Mouse (Mus musculus) ZHBTc4 (cell line): ENCODE measurements at regions not wholly inside any gene's neighbourhood (a gene's known extent, or its start where the extent isn't known, plus 50 kb on each side); places are given as distances from the start of the nearest gene placed in this dataset.

Source experiments
- DNase-seq: peaks from one replicate; pipeline ENCODE4 v3.0.0-alpha.2; 2011; ENCODE audit warnings: low read depth, low spot score

DNA sequence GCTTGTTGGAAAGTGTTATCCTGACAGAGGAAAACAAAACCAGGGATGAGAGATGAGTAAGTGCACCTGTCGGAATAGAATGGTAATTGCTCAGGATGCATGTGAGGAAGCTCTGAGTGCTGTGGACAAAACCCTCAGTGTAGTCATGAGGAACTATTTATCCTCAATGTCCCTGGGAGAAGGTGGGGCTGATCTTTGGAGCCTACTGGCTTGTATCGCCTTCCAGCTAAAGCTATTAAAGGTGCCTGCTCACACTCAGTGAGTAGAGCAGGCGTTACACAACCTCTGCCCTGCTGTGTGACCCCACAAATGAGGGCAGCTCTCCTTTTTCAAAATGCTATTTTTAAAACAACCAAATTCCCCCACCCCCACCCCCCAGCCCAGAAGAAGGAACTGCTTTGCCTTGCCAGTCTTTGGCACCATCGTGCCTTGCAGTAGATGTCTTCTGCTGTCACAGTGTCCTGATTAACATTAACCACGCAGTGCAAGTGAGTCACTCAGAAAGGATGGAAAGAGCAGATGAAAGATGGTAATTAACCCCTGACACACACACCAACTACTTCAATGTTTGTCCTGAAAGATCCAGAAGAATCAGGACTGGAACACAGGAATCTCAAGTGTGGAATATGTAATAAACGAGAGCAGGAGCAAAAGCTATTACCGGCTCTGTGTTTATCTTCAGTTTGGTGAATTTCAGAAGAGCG, 440.8 kb upstream of the Tnp1 start:
- no peak for DNase-seq

DNA sequence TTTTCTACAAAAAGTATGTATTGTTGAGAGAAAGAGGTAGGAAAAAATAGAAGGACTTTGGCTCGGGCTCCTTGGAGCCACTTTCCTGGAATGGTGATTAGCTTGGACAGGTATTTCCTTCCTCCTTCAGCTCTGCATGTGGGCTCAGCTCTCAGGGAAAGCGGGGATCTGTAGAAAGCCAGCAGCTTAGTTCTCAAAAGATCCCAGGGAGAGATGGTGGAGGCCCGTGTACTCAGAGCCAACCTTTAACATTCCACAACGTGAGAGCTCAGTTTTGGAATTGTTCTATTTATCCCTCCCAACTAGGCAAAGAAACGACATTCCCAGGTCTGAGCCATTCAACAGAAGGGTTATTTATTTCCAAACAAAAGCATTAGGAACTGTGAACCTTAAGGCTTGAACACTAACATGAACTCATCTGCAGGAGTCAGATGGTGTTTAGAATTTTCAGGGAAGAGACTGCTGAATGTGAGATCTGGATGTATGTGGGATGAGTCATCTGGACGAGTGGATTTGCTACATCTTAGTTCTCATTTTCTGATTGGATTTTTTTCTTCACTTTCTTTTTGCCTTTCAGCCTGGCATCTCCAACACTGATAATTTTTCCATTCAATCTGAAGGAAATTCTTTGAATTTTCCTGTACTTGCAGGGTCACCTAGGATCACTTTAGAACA, 428.6 kb upstream of the Tnp1 start:
- no peak for DNase-seq

DNA sequence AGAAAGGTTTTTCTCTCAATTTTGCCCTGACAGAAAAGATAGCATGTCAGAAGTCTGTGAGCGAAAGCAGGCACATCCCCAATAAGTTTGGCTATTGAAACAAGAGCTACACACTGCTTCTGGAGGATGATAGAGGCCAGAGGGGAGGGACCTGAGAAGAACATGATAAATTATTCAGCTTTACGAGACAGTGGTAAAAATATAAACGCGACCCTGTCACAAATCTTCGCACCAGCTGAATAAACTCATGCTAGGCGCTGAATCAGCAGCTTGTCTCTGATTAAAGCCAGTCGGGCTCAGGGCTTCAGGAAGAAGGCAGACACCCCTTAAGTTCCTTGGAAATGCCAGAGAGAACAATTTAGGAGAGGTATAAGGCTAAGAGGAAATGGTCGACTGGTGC, 422.7 kb upstream of the Tnp1 start:
- no peak for DNase-seq

DNA sequence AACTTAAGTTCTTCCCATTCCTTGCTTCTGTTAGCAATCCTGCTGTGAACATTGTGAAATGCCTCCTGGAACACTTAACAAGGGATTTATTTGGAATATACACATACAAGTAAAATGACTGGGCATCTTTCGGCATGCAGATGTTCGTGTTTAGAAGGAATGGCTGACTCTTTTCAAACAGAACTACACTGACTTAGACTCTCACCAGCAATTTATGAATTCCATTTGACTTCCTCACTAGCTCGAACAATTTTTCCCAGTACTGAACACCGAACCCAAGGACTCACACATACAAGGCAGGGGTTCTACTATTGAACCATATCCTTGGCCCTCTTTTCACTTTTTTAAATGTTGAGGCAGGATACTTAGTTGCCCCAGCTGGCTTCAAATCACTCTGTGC, 412.4 kb upstream of the Tnp1 start:
- no peak for DNase-seq

DNA sequence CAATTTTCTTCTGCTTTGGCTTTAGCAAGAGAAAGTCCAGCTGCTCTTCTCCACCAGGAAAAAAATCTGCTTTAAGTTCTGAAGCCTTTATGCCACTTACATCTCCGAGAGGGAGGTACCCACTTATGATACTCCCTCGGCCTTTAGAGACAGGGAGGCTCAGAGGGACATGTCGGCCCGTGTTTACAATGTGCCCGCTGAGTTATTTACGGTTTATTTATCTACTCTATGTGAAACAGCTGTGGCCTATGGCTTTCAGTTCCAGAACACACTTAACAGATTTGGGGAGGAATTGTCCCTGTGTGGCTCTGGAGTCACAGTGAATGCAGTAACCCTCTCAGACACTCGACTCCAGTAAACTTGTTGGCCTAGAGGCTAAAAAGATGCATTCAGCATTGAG, 409.3 kb upstream of the Tnp1 start:
- no peak for DNase-seq

DNA sequence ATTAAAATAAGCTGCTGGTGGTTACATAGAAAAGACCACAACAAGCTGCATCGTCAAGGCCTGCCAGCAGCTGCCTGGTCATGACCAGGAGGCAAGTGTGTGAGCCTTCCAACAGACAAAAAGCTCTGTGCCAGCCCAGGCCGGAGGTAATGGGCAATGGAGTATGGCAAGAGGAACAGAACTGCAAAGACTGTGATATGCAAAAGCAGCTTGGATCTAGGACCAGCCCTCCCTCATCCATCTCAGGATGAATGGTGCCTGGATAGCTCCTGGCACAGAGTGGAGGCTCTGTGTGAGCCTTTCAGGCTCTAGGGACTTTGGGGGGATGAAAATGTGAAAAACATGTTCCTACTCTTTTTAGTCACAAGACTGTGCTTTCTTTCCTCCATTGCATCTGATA, 402.5 kb upstream of the Tnp1 start:
- no peak for DNase-seq

DNA sequence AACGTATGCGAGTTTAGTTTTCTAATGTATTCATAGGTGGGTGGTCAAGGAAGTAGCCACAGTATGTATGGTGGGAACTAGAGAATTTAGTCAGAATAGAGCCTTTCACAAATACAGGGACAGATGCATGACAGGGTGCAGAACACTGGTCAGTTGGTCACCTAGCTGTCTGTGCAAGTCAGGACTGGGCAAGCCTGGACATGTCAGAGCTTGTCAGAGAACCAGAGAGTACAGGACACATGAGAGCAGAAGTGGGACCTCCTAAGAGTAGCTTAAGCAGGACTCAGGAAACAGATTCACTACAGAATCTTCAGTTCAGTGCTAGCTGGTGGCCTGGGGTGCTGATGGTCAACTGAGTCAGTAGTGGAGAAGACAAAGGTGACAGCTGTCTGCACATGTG, 395.7 kb upstream of the Tnp1 start:
- no peak for DNase-seq

DNA sequence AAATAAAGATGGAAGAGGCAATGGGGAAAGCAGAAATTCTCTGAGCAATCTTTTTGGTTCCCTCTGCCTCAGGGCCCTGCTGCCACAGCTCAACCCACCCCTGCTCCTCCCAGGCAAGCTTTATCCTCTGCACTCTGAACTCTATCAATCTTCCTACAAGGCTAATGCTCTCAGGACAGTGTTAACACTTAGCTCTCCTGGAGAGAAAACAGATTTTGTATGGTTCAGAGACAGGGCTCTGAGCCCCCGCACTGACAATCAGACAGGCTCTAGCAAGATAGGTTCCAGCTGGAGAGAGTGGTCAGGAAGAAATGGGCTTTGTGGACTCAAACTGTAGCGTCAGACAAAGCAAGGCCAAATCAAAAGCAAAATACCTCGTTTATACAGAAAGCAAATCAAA, 383.5 kb upstream of the Tnp1 start:
- DNase-seq: no peak

DNA sequence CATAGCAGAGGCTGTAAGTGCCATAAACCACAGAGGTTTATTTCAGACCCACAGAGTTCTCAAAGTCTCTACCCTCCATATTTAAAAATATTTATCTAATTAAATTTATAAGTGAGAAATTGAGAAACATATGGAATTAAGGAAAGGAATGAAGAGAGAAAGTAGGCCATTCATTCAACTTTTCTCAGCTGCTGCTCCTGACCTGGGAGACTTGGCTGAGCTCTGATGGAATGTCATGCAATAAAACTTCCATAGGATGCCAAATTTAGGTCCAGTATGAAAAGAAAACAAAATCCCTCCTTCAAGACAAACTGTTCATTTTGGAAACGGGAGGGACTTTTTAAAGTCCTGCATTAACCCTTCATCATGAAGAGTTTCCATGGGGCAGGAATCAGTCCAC, 379.3 kb upstream of the Tnp1 start:
- DNase-seq: no peak

DNA sequence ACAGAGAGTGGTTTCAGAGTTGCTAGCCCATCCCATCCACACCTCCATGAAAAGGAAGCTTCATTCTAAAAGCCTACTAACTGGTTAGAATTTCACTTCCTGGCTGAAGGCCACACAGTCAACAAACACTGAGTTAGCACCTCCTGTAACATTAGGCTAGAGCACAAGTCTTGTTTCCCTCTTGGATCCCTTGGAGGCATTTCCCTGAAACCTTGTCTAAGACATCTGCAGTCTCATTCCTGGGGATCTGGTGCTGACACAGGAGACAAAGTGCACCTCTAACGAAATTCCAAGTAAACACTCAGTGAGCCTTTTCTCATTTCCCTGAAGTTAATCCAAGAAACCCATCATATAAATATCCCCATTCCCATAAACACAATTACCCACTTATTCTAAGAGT, 378.8 kb upstream of the Tnp1 start:
- no peak for DNase-seq

DNA sequence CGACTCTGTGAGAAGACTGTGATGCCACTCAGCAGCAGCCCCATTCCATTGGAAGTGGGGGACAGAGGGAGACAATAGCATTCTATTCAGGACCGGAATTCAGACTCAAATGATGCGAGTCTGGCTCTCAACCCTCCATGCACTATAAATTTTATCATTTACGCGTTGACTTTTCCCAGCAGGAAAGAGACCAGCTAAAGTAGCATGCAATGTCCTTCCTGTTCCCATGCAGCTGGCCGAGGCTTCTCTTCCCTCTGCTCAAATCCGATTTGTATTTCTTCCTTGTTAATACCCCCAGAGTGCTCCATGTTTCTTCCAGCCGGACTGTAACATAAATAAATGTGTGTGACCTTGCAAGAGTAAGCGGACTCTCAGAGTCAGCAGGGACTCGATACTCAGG, 376.4 kb upstream of the Tnp1 start:
- DNase-seq: no peak

DNA sequence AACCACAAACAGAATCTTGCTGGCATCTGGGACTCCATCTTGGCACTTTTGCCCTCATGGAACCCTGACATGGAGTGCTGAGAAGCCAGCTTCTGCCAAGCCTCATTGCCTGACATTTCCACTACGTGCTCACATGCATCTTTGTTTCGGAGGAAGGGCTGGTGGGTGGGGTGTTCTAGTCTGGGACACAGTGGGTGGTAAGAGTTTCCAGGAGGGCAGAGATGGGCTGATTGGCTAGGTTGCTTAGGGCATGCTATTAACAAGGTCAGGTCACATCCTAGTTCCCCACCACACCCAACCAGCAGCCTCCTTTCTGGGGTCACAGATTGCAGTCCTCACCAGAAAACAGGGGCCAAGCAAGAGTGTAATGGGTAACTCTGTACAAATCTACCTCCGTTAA, 374.3 kb upstream of the Tnp1 start:
- peak; percentile 66 for DNase-seq

DNA sequence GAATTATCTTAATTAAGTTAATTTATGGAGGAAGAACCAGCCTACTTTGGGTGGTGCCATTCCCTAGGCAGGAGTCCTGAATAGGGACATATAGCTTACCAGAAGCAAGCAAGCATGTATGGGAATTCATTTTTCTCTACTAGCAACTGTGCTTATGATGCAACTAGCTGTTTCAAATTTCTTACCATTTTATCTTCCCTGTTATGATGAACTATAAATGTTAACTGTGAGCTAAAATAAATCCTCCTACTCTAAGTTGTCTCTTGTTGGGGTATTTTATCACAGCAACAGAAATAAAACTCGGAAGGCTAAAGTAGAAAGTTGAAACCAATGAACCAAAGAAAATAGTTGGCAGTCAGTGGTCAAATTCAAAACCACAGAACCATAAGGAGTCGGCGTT, 373.5 kb upstream of the Tnp1 start:
- DNase-seq: no peak

DNA sequence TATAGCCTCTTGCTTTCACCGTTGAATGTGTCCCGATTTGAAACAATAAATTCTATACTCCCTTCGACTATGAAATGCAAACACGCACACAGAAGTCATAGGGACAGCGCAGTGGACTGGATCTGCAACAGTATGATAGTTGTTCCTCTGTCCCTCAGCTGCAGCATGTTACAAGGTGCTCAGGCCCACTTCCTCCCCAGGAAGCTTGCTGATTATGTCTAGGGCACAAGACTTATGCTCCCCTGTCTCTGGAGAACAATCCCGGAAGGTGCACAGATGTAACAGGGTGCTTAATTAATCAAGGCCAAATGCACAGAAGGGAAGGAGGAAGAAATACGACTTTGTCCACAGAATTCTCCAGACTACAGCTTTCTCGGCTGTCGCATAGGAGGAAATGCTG, 365.9 kb upstream of the Tnp1 start:
- DNase-seq: no peak

DNA sequence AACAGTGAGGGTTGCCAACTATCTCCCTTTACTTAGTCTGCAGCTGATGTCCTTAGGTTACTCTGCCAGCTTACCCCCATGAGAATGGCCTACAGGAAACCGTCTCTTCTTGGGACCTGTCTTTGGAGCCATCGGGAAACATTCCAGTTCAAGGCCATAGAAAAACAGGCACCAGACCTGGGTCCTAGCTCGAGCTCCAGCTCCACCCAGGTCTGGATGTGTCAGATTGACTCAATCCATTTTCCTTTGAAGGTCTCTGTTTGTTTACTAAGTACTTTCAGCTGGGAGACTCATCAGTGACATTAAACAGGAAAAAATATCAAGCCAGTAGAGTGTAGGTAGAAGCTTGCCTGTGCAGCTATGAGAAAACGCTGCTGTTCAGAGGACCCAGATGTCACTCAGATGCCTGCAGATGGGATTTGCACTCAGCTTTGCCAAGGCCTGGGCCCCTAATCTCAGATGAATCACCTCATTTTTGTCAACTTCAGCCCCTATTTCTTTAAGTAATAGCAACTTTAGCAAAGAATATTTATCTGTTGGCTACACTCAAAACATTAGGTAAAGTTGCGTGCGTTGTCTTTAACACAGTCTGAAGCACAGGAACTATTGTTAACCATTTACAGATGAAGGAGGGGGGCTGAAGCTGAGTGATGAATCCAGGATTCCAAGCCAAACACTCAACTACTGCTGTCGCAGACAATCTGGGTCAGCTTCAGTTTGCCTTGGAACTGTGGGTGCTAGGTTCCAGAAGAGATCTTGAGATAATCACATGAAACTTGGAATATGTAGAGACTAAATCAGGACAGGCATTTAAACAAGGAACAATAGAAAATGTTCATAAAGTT, 359.0 kb upstream of the Tnp1 start:
- no peak for DNase-seq

DNA sequence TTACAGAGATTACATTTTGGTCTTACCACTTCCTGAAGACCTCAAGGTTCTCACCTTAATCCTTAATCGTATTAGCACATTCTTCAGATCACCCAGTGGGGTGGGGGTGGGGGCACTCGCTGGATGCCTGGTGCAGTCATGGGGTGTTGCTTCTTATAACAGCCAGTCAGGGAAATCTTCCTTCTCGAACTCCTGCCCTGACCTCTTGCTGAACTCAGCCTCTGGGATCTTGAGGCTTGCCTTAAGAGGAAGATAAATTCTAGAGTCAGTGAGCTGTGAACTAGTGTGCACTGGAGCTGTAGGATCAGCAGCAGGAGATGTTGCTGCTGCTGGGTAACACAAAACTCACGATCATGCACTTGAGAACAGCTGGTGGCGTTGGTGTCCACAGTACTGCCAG, 352.5 kb upstream of the Tnp1 start:
- no peak for DNase-seq

DNA sequence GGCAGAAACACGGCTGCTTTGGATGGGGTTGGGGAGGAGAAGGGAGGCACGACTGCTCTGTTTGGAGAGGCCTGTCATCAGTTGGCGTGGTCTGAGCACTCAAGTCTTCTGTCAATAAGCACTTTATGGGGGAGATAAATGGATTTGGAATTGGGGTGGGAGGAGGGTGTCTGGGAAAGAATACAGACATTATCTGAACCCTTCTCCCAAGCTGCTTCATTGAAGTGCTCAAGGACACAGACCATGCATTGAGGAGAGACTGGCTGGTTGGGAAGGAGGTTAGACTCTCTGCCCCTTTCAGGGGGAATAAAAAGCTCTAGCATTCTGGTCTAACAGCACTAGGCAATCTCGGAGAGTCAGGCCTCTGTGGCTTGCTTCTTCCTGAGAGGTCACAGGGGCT, 350.1 kb upstream of the Tnp1 start:
- DNase-seq: no peak

DNA sequence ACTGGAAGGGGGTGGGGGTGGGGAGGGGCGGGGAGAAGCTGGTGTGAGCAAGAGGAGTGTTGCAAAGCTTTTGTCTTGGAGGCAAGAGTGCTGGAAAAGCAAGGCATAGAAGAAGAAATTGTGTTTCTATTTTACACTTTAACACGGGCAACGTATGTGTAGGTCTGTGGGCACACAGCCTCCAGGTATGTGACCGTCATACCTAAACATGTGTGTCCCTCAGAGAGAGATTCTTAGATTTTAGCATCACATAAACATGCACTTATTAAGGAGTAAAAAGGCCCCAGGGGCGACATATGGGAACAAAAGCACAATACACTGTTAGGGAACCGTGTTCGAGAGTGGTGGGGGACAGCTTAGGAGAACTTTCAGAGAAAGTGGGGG, 348.6 kb upstream of the Tnp1 start:
- DNase-seq: no peak

DNA sequence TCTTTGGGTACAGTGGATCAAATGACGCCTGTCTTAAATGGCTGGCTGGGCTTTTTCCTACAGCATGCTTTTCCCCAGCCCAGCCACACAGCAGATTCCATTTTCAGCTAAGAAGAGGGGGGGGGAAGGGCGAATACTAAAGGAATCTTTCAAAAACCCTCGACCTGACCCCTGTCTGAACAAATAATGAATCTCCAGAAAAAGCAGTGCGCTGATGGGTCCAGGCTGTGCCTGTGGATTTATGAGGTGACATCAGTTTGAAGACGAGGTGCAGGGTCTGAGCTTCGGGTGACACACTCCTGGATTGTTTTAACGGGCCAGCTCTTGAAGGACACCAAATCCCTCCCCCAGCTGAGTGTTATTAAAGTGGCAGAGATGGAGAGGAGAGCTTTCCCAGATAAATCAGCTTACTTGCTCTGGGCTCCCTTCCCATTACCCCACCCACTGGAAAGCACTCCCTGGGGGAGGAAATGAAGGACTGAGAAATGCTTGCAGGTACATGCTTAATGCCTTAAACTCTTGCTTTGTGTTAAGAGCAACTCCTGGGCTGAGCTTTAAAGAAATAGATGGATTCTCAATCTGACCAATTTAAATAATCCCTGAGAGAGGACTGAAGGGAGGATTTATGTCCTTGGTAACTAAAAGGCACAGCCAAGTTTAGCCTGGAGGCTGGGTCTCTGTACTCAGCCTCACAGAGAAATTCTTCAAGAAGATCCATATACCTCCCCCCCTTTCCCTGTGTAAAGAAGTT, 348.0 kb upstream of the Tnp1 start:
- DNase-seq: peak; percentile 50

DNA sequence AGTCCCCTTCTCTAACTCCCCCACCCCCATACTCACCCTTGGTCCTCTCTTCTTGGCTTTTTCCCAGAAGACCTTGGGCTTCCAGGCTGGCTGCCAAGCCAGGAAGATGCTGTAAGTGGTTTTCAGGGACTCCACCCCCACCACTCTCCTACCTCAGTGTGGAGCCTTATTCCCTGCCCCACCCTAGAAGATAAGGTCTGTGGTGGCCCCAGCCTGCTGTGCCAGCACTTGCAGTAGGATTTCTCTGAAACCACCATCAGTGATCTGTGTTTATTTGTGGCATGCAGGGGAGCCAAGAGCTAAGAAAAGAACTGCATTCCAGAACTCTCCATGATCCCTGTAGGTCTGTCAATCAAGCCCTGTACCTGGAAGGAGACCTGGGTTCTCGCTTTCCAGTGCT, 346.4 kb upstream of the Tnp1 start:
- DNase-seq: peak; percentile 9

DNA sequence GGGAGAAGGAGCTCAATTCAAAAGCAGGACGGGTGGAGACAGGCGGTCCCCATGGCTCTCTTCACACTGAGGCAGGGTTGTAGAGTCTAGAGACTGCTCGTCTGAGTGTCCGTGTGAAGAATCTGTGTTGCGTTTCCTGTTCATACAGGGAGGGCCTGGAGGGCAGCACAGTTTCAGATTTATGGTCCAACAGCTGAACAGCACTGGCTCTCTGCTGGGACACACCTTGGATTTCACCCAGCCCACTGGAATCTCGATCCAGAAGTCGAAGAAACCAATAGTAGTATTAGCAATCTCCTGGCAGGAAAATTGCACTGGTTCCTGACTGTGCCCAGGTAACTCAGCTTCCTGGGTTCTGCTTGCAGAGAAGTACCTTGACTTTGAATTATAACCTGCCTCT, 345.6 kb upstream of the Tnp1 start:
- DNase-seq: no peak

DNA sequence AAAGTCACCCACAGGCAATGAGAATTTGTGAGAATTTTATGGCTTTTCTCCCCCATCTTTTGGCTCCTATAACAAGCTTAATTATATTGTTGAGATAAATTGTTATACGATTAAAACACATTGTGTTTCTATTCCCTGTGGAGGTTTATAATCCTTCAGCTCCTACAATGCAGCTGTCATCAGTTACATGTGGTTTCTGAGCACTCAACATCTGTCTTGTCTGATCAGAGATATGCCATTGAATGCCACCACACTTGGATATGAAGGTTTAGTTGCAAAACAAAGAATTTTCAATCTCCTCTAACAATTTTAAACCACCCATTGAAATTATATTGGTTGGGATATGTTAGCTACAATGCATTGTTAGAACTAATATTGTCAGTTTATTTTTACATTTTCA, 338.7 kb upstream of the Tnp1 start:
- DNase-seq: no peak
